Mouse (Mus musculus): ENCODE measurements at regions not wholly inside any gene's neighbourhood (a gene's known extent, or its start where the extent isn't known, plus 50 kb on each side); places are given as distances from the start of the nearest gene placed in this dataset.

DNA sequence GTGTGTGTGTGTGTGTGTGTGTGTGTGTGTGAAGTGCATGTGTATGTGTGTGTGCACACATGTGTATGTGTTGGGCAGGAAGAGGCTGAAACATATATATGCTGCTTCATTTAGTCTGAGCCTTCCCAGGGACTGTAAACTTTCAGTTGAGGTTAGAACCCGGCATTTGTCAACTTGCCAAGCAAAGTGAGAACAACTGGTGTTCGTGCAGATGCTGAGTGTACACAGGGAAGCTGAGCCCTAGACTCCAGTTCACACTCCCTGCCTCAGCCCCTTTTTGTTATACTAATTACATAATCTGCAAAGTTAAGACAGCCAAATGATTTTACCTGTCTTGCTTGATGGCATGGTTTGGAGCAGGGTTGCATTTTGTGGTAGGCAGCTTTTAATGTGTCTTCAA lies 87.7 kb upstream of the Pkn2 start:
- H3K36me3 ChIP-seq (replicated peaks; ENCODE audit: control insufficient read depth, insufficient read depth), result no peaks in the 10 kb centered on the region
- no peaks in the 10 kb centered on the region for H3K27me3 ChIP-seq (ENCODE audit: control insufficient read depth, insufficient read depth, low read length)
- 83% methylated on average over 2 of the region's 2 CpGs for WGBS
- H3K4me1 ChIP-seq (replicated peaks; ENCODE audit: control insufficient read depth, insufficient read depth, low read length), result no peaks in the 10 kb centered on the region
- H3K9me3 ChIP-seq (ENCODE audit: control insufficient read depth, low read length), result no peaks in the 10 kb centered on the region
- ATAC-seq (ENCODE audit: low FRiP score) (no peak), DNase-seq (ENCODE audit: low spot score) (no peak)
- H3K4me2 ChIP-seq (replicated peaks), result no peak overlapping the region
- no peak overlapping the region for H3K9ac ChIP-seq
- no peak overlapping the region for H3K4me3 ChIP-seq (replicated peaks; ENCODE audit: low read length)
- H3K27ac ChIP-seq, result no peak overlapping the region

DNA sequence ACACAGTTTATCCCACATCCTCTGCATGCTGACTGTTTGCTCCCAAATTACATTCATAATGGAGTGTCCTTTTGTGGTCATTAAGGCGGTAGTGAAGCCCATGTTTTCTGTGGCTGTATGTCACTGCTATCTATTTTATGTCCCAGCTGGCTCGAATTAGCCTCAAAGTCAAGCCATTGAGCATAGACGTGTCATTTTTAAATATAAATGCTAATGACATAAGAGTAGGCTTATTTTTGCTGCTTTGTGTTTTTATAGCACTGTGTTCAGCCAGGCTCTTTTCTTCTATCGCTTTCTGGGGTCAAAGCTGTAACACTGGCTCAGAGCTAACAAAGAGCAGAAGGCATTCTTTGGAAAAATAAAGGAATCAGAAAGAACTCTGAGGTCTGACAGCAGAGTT lies 83.8 kb upstream of the Pkn2 start:
- Histone ChIP-seq H3K4me1 (replicated peaks; ENCODE audit: control insufficient read depth, insufficient read depth, low read length) (no peaks in the 10 kb centered on the region), H3K36me3 (replicated peaks; ENCODE audit: control insufficient read depth, insufficient read depth) (no peaks in the 10 kb centered on the region), H3K27ac (no peak overlapping the region), H3K4me3 (replicated peaks; ENCODE audit: low read length) (no peak overlapping the region), H3K27me3 (ENCODE audit: control insufficient read depth, insufficient read depth, low read length) (no peaks in the 10 kb centered on the region), H3K4me2 (replicated peaks) (no peak overlapping the region), H3K9me3 (ENCODE audit: control insufficient read depth, low read length) (no peaks in the 10 kb centered on the region), H3K9ac (no peak overlapping the region)
- ATAC-seq (ENCODE audit: low FRiP score) (no peak), DNase-seq (ENCODE audit: low spot score) (no peak)
- WGBS, result 42% methylated on average over 4 of the region's 4 CpGs

DNA sequence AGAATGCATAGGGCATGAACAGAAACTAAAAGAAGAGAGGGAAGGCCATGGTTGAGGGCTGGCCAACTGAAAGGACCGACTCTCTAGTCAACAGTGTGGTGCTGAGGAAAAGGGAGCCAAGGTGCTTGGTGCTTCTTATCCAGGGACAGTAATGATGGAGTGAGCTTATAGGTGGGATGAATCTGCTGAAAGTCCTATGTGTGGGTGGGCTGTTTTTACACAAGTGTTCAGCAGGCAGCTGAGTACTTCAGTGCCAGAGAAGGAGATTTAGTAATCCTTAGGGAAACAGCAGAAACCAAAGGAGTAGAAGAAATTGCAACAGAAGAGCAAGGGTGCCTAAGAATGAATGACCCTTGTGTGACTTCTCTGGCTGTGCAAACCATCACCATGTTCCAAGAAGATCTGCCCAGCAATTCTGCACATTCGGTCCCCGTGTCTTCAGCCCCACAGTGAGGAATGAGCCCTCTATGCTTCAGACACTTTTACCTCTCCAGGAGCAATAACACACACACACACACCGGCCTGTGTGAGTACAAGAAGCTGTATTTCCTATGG lies 82.1 kb upstream of the Pkn2 start:
- H3K4me3 ChIP-seq (replicated peaks; ENCODE audit: low read length), result no peak overlapping the region
- H3K9ac ChIP-seq, result no peak overlapping the region
- no peaks in the 10 kb centered on the region for H3K36me3 ChIP-seq (replicated peaks; ENCODE audit: control insufficient read depth, insufficient read depth)
- H3K9me3 ChIP-seq (ENCODE audit: control insufficient read depth, low read length), result no peaks in the 10 kb centered on the region
- no peaks in the 10 kb centered on the region for H3K27me3 ChIP-seq (ENCODE audit: control insufficient read depth, insufficient read depth, low read length)
- no peak overlapping the region for H3K27ac ChIP-seq
- no peaks in the 10 kb centered on the region for H3K4me1 ChIP-seq (replicated peaks; ENCODE audit: control insufficient read depth, insufficient read depth, low read length)
- WGBS, result 94% methylated on average over 4 of the region's 4 CpGs
- no peak overlapping the region for H3K4me2 ChIP-seq (replicated peaks)
- DNase-seq (ENCODE audit: low spot score) (no peak), ATAC-seq (ENCODE audit: low FRiP score) (no peak)

DNA sequence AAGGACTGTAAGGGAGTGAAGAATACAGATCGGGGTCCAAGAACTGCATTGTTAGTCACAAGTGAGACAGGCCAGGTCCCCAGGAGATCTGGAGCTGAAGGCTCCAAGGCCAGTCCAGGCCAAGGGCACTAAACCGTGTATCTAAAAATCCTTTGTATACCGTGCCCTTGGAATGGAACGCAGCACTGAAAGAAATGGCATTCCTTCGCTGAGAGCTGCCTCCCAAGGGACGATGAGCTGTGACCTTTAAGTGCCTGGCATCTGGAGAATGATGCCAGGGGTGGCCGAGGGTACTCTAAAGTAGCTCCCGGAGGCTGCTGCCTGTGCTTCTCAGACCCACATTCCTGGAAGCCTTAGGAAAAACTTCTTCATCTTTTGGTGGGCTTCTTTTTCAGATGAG lies 76.0 kb upstream of the Pkn2 start:
- Histone ChIP-seq H3K36me3 (replicated peaks; ENCODE audit: control insufficient read depth, insufficient read depth) (no peaks in the 10 kb centered on the region), H3K9ac (no peak overlapping the region), H3K9me3 (ENCODE audit: control insufficient read depth, low read length) (no peaks in the 10 kb centered on the region), H3K27ac (no peak overlapping the region), H3K4me2 (replicated peaks) (no peak overlapping the region), H3K4me3 (replicated peaks; ENCODE audit: low read length) (no peak overlapping the region), H3K27me3 (ENCODE audit: control insufficient read depth, insufficient read depth, low read length) (no peaks in the 10 kb centered on the region), H3K4me1 (replicated peaks; ENCODE audit: control insufficient read depth, insufficient read depth, low read length) (no peaks in the 10 kb centered on the region)
- ATAC-seq (ENCODE audit: low FRiP score) (no peak), DNase-seq (ENCODE audit: low spot score) (no peak)
- 82% methylated on average over 8 of the region's 8 CpGs for WGBS

DNA sequence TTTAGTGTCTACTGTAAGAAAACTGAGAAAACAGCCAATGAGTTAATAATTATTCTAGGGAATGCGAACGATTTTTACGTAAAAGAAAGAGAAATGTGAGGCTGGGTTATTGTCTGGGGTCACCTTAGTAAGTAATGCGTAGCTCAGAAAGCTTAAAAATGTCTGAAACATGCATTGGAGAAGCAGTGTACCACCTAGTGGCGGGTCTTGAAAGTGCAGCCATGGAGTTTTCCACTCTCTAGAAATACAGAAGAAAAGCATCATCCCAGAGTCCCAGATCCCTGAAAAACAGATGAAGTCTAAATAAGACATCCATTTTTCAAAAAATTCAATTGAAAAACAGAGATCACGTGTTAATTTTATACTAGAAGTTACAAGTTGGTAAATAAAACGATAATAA lies 67.0 kb upstream of the Pkn2 start:
- Histone ChIP-seq H3K4me1 (replicated peaks; ENCODE audit: control insufficient read depth, insufficient read depth, low read length) (no peaks in the 10 kb centered on the region), H3K27ac (no peak overlapping the region), H3K4me2 (replicated peaks) (no peak overlapping the region), H3K9me3 (ENCODE audit: control insufficient read depth, low read length) (no peaks in the 10 kb centered on the region), H3K4me3 (replicated peaks; ENCODE audit: low read length) (no peak overlapping the region), H3K9ac (no peak overlapping the region), H3K27me3 (ENCODE audit: control insufficient read depth, insufficient read depth, low read length) (no peaks in the 10 kb centered on the region), H3K36me3 (replicated peaks; ENCODE audit: control insufficient read depth, insufficient read depth) (no peaks in the 10 kb centered on the region)
- 32% methylated on average over 7 of the region's 7 CpGs for WGBS
- ATAC-seq (ENCODE audit: low FRiP score), result no peak
- peak; percentile 84 for DNase-seq (ENCODE audit: low spot score)

DNA sequence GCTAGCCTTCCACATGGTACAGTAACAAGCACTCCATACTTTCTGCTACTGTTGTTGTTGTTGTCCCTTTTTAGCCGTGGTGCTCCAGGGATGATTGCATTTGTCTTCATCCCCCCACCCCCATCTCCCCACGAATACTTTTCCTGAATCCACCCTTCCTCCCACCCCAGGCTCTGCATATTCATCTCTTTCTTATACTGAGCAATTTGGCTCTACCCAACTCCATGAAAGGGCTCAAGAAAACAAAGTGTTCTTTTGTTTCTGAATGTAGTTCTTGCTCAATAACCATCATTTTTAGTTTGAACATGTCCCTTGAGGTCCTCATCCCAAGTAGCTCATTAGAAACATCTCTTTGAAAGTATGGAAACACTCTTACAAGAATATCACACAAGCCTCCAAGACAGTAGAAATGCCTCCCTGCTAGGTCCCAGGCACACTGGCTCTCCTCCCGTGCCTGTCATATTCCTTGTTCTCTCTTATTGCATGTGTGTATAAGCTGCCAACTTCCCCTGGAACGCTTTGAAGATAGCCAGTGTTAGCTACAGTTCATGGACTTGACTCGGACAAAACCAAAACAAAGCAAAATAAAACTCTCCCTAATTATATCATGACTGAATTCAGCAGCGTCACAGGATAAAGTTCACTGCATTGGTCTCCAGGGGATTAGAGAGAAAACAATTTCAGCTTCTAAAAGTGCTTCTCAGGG lies 59.7 kb upstream of the Pkn2 start:
- 53% methylated on average over 6 of the region's 6 CpGs for whole genome bisulfite sequencing
- H3K9me3 ChIP-seq (ENCODE audit: control insufficient read depth, low read length), result no peaks in the 10 kb centered on the region
- no peaks in the 10 kb centered on the region for H3K4me1 ChIP-seq (replicated peaks; ENCODE audit: control insufficient read depth, insufficient read depth, low read length)
- H3K9ac ChIP-seq, result no peak overlapping the region
- ATAC-seq (ENCODE audit: low FRiP score) (no peak), DNase-seq (ENCODE audit: low spot score) (no peak)
- H3K4me2 ChIP-seq (replicated peaks), result no peak overlapping the region
- H3K27ac ChIP-seq, result no peak overlapping the region
- no peaks in the 10 kb centered on the region for H3K36me3 ChIP-seq (replicated peaks; ENCODE audit: control insufficient read depth, insufficient read depth)
- no peak overlapping the region for H3K4me3 ChIP-seq (replicated peaks; ENCODE audit: low read length)
- no peaks in the 10 kb centered on the region for H3K27me3 ChIP-seq (ENCODE audit: control insufficient read depth, insufficient read depth, low read length)

DNA sequence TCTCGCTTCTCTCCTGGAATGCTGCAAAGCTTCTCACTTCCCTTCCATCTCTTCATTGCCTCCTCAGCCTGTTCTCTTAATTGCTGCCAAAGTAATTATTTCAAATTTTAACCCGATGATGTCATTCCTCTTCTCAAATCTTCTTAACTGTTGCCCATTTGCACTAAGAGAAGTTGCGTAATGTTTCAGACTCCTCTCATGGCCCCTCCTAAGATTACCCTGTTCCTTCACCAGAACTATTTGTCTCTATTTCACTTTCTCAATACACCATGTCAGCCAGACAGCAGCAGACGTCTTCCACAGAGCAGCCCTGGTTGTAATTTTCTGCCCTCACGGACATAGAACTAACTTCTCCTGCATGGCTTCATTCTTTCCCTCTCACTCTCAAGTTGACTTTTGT lies 59.1 kb upstream of the Pkn2 start:
- Histone ChIP-seq H3K27ac (no peak overlapping the region), H3K36me3 (replicated peaks; ENCODE audit: control insufficient read depth, insufficient read depth) (no peaks in the 10 kb centered on the region), H3K4me1 (replicated peaks; ENCODE audit: control insufficient read depth, insufficient read depth, low read length) (no peaks in the 10 kb centered on the region), H3K4me3 (replicated peaks; ENCODE audit: low read length) (no peak overlapping the region), H3K9me3 (ENCODE audit: control insufficient read depth, low read length) (no peaks in the 10 kb centered on the region), H3K4me2 (replicated peaks) (no peak overlapping the region), H3K9ac (no peak overlapping the region), H3K27me3 (ENCODE audit: control insufficient read depth, insufficient read depth, low read length) (no peaks in the 10 kb centered on the region)
- ATAC-seq (ENCODE audit: low FRiP score), result no peak
- WGBS, result 87% methylated on average over 5 of the region's 5 CpGs
- DNase-seq (ENCODE audit: low spot score), result no peak

DNA sequence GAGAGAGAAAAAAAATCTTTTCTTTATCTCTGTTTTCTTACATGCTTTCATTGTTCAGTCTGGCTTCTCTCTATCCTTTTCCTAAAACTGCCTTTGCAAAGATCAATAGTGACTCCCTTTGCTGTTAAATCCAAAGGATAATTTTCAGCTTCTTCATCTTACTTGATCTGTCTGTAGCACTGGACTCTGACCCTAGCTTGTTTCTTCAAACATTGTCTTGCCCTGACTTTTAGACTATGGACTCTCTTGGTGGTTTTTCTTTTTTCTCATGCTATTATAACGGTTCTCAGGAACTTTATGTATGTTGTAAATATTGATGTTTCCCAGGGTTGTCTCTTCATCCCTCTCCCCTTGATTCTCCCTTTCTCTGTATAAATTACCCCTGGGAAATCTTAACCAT lies 58.0 kb upstream of the Pkn2 start:
- Histone ChIP-seq H3K27me3 (ENCODE audit: control insufficient read depth, insufficient read depth, low read length) (no peaks in the 10 kb centered on the region), H3K4me2 (replicated peaks) (no peak overlapping the region), H3K4me3 (replicated peaks; ENCODE audit: low read length) (no peak overlapping the region), H3K9ac (no peak overlapping the region), H3K4me1 (replicated peaks; ENCODE audit: control insufficient read depth, insufficient read depth, low read length) (no peaks in the 10 kb centered on the region), H3K9me3 (ENCODE audit: control insufficient read depth, low read length) (no peaks in the 10 kb centered on the region), H3K36me3 (replicated peaks; ENCODE audit: control insufficient read depth, insufficient read depth) (no peaks in the 10 kb centered on the region), H3K27ac (no peak overlapping the region)
- no peak for ATAC-seq (ENCODE audit: low FRiP score)
- no peak for DNase-seq (ENCODE audit: low spot score)
- 70% methylated on average over 1 of the region's 1 CpGs for WGBS

DNA sequence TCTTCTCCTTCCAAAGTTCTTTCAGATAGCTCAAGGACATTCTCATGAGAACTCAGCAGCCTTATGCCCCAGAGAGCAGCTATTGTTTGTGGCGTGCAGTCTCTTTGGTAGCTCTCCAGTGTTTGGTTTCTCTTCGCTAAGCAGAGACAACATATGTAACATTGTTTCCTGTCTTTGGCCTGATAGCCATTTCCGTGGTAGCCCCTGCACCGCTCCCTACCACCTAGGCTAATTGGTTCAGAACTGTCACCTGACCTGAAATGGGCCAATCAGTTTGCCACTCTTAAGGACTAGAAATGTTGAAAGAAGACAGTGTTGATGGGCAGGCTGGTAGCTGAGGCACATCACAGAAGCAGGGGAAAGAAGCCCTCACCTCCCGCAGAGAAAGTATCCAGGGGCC lies 54.1 kb upstream of the Pkn2 start:
- Histone ChIP-seq H3K4me1 (replicated peaks; ENCODE audit: control insufficient read depth, insufficient read depth, low read length) (no peaks in the 10 kb centered on the region), H3K27me3 (ENCODE audit: control insufficient read depth, insufficient read depth, low read length) (no peaks in the 10 kb centered on the region), H3K9ac (no peak overlapping the region), H3K27ac (no peak overlapping the region), H3K9me3 (ENCODE audit: control insufficient read depth, low read length) (no peaks in the 10 kb centered on the region), H3K4me2 (replicated peaks) (no peak overlapping the region), H3K36me3 (replicated peaks; ENCODE audit: control insufficient read depth, insufficient read depth) (no peaks in the 10 kb centered on the region), H3K4me3 (replicated peaks; ENCODE audit: low read length) (no peak overlapping the region)
- no peak for ATAC-seq (ENCODE audit: low FRiP score)
- no peak for DNase-seq (ENCODE audit: low spot score)
- WGBS, result 71% methylated on average over 5 of the region's 5 CpGs

DNA sequence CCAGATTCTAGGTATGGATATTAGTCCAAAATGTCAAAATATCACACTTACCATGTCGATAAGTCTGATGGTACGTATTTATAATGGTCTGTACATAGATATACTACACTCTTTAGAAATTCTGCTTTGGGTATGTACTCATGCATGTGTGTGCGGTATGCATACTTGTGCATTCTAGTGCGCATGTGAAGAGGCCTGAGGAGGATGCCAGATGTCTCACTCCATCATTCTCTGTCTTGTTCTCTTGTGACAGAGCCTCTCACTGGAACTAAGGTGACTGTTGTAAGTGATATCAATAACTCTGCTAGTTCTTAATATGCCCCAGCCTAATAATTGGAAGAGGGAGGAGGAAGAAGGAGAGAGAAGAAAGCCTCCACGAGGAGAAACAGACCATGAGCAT lies 52.5 kb upstream of the Pkn2 start:
- ATAC-seq (ENCODE audit: low FRiP score) (no peak), DNase-seq (ENCODE audit: low spot score) (no peak)
- no peak overlapping the region for H3K4me2 ChIP-seq (replicated peaks)
- no peak overlapping the region for H3K27ac ChIP-seq
- no peak overlapping the region for H3K9ac ChIP-seq
- no peaks in the 10 kb centered on the region for H3K9me3 ChIP-seq (ENCODE audit: control insufficient read depth, low read length)
- no peaks in the 10 kb centered on the region for H3K4me1 ChIP-seq (replicated peaks; ENCODE audit: control insufficient read depth, insufficient read depth, low read length)
- H3K36me3 ChIP-seq (replicated peaks; ENCODE audit: control insufficient read depth, insufficient read depth), result no peaks in the 10 kb centered on the region
- 76% methylated on average over 5 of the region's 5 CpGs for WGBS
- H3K4me3 ChIP-seq (replicated peaks; ENCODE audit: low read length), result no peak overlapping the region
- H3K27me3 ChIP-seq (ENCODE audit: control insufficient read depth, insufficient read depth, low read length), result no peaks in the 10 kb centered on the region
